Mouse (Mus musculus) lung, embryonic 16.5 days (tissue): Measurements from ENCODE around the gene Sbf1. TPM values are rescaled to one million over a fixed set of nuclear protein-coding genes. Genes with fewer than 3 reads are reported as not detected.

Source experiments
- ATAC-seq: fragments of 200-750 bp; cut with Nextera tagmentation; 2 replicates; pipeline ENCODE4 v1.8.0; 2017; ENCODE audit warnings: low read depth, mild to moderate bottlenecking, moderate library complexity
- H3K27ac ChIP-seq: fragments of 300-500 bp; sonication (generic); 2 replicates; pipeline ENCODE4 v1.5.1; 2014; ENCODE audit warnings: mild to moderate bottlenecking, control low read depth, low read length
- H3K27me3 ChIP-seq: fragments of 300-500 bp; sonication (generic); 2 replicates; pipeline ENCODE4 v1.6.1; 2014; ENCODE audit warnings: low read depth, low read length, mixed read lengths; ENCODE audit not compliant: control insufficient read depth, insufficient read depth
- H3K36me3 ChIP-seq: fragments of 300-500 bp; sonication (generic); 2 replicates; pipeline ENCODE4 v1.6.1; 2014; ENCODE audit warnings: low read length; ENCODE audit not compliant: control insufficient read depth, insufficient read depth
- H3K4me1 ChIP-seq: fragments of 300-500 bp; sonication (generic); replicated peaks from 2 replicates; pipeline ENCODE4 v1.6.1; 2014; ENCODE audit warnings: low read length, mixed read lengths; ENCODE audit not compliant: control insufficient read depth, insufficient read depth
- H3K4me2 ChIP-seq: fragments of 300-500 bp; sonication (generic); 2 replicates; pipeline ENCODE4 v1.6.1; 2014; ENCODE audit warnings: low read depth, low read length, control low read depth
- H3K4me3 ChIP-seq: fragments of 300-500 bp; sonication (generic); 2 replicates; pipeline ENCODE4 v1.5.1; 2014; ENCODE audit warnings: mild to moderate bottlenecking, low read length, control low read depth
- H3K9ac ChIP-seq: fragments of 300-500 bp; sonication (generic); 2 replicates; pipeline ENCODE4 v1.6.1; 2014; ENCODE audit warnings: low read length, control low read depth
- H3K9me3 ChIP-seq: fragments of 300-500 bp; sonication (generic); 2 replicates; pipeline ENCODE4 v1.6.1; 2016; ENCODE audit warnings: low read length; ENCODE audit not compliant: control insufficient read depth
- WGBS: fragments of 180-500 bp; shearing (Covaris S2); extraction: QIAGEN DNeasy Blood & Tissue Kit; methylation state at CpG from one replicate; pipeline ENCODE4 v1.1.7; 2014; 5-methylcytosine and 5-hydroxymethylcytosine counted together
- polyA plus RNA-seq: library from polyadenylated mRNA; unstranded; fragments of >200 nt; fragmentation: Nextera tagmentation; extraction: Ambion mirVana; gene quantifications from 2 replicates; pipeline ENCODE4 v1.2.1, GENCODE M21; 2015

Gene Sbf1
- polyA plus RNA-seq, 1 experiment from 2014 or later, result 50.5 TPM

- Histone ChIP-seq H3K36me3 (peaks cover 16% of the 10 kb centered on the region), H3K27me3 (no peaks in the 10 kb centered on the region), H3K9ac (no peak overlapping the region), H3K4me3 (no peak overlapping the region), H3K9me3 (no peaks in the 10 kb centered on the region), H3K4me1 (peaks cover 3% of the 10 kb centered on the region; the same call in 1 of the 2 replicates), H3K4me2 (no peak overlapping the region), H3K27ac (no peak overlapping the region)
- ATAC-seq, result no peak
- WGBS, result 77% methylated on average over 7 of the region's 7 CpGs
These were observed 6.5 kb downstream of the Sbf1 start for GRCm38 (mm10) chr15:89308406-89309139.

GRCm38 (mm10) chr15:89307461-89307860 lies 7.7 kb downstream of the Sbf1 start:
- no peak overlapping the region for H3K9ac ChIP-seq
- H3K4me1 ChIP-seq, result no peaks in the 10 kb centered on the region
- no peak overlapping the region for H3K4me2 ChIP-seq
- H3K27me3 ChIP-seq, result no peaks in the 10 kb centered on the region
- no peak for ATAC-seq
- no peaks in the 10 kb centered on the region for H3K9me3 ChIP-seq
- H3K27ac ChIP-seq, result no peak overlapping the region
- H3K4me3 ChIP-seq, result no peak overlapping the region
- peaks cover 27% of the 10 kb centered on the region for H3K36me3 ChIP-seq
- 90% methylated on average over 13 of the region's 13 CpGs for WGBS

- Histone ChIP-seq H3K4me2 (no peak overlapping the region), H3K9me3 (no peaks in the 10 kb centered on the region), H3K4me3 (no peak overlapping the region), H3K9ac (no peak overlapping the region), H3K27ac (no peak overlapping the region), H3K4me1 (no peaks in the 10 kb centered on the region), H3K27me3 (no peaks in the 10 kb centered on the region), H3K36me3 (peaks cover 42% of the 10 kb centered on the region)
- ATAC-seq, result no peak
- WGBS, result 64% methylated on average over 1 of the region's 1 CpGs
These were observed 9.1 kb downstream of the Sbf1 start for GRCm38 (mm10) chr15:89305966-89306365.

GRCm38 (mm10) chr15:89300600-89300999 lies 14.5 kb downstream of the Sbf1 start:
- Histone ChIP-seq H3K27me3 (no peaks in the 10 kb centered on the region), H3K36me3 (peaks cover 60% of the 10 kb centered on the region), H3K4me3 (no peak overlapping the region), H3K9ac (no peak overlapping the region), H3K4me1 (peaks cover 5% of the 10 kb centered on the region; the same call in 1 of the 2 replicates), H3K9me3 (no peaks in the 10 kb centered on the region), H3K27ac (no peak overlapping the region), H3K4me2 (no peak overlapping the region)
- 93% methylated on average over 8 of the region's 8 CpGs for WGBS
- no peak for ATAC-seq

- no peak for ATAC-seq
- 90% methylated on average over 13 of the region's 13 CpGs for WGBS
- peaks cover 64% of the 10 kb centered on the region for H3K36me3 ChIP-seq
- H3K9ac ChIP-seq, result no peak overlapping the region
- no peaks in the 10 kb centered on the region for H3K9me3 ChIP-seq
- H3K4me1 ChIP-seq, result peaks cover 5% of the 10 kb centered on the region; the same call in 1 of the 2 replicates
- H3K27me3 ChIP-seq, result no peaks in the 10 kb centered on the region
- no peak overlapping the region for H3K27ac ChIP-seq
- no peak overlapping the region for H3K4me3 ChIP-seq
- no peak overlapping the region for H3K4me2 ChIP-seq
These were observed 14.9 kb downstream of the Sbf1 start for GRCm38 (mm10) chr15:89300180-89300579.

- Histone ChIP-seq H3K9ac (no peak overlapping the region), H3K27me3 (no peaks in the 10 kb centered on the region), H3K4me2 (no peak overlapping the region), H3K27ac (no peak overlapping the region), H3K9me3 (no peaks in the 10 kb centered on the region), H3K4me3 (no peak overlapping the region), H3K4me1 (peaks cover 5% of the 10 kb centered on the region; the same call in 1 of the 2 replicates), H3K36me3 (peaks cover 59% of the 10 kb centered on the region)
- WGBS, result 91% methylated on average over 2 of the region's 2 CpGs
- ATAC-seq, result no peak
These were observed 17.4 kb downstream of the Sbf1 start for GRCm38 (mm10) chr15:89297695-89298094.

- 45% methylated on average over 1 of the region's 1 CpGs for WGBS
- Histone ChIP-seq H3K27ac (no peak overlapping the region), H3K4me3 (no peak overlapping the region), H3K4me1 (peaks cover 5% of the 10 kb centered on the region; the same call in 1 of the 2 replicates), H3K9me3 (no peaks in the 10 kb centered on the region), H3K36me3 (peaks cover 50% of the 10 kb centered on the region), H3K27me3 (no peaks in the 10 kb centered on the region), H3K9ac (no peak overlapping the region), H3K4me2 (no peak overlapping the region)
- peak; percentile 77 for ATAC-seq
These were observed 18.6 kb downstream of the Sbf1 start for GRCm38 (mm10) chr15:89296465-89296864.

- 0 out of 2 replicates have a peak, but pooled peaks have one; percentile 17 for ATAC-seq
- H3K4me3 ChIP-seq, result no peak overlapping the region
- 77% methylated on average over 8 of the region's 8 CpGs for WGBS
These were observed 19.4 kb downstream of the Sbf1 start for GRCm38 (mm10) chr15:89295580-89296165.

GRCm38 (mm10) chr15:89293778-89294177 lies 21.3 kb downstream of the Sbf1 start:
- peaks cover 46% of the 10 kb centered on the region for H3K36me3 ChIP-seq
- H3K4me3 ChIP-seq, result no peak overlapping the region
- H3K4me2 ChIP-seq, result no peak overlapping the region
- ATAC-seq, result no peak
- no peak overlapping the region for H3K9ac ChIP-seq
- 89% methylated on average over 10 of the region's 10 CpGs for WGBS
- no peaks in the 10 kb centered on the region for H3K9me3 ChIP-seq
- H3K27ac ChIP-seq, result no peak overlapping the region
- no peaks in the 10 kb centered on the region for H3K27me3 ChIP-seq
- peaks cover 5% of the 10 kb centered on the region; the same call in 1 of the 2 replicates for H3K4me1 ChIP-seq

More at GRCm38 (mm10) chr15:89295580-89296165, 19.4 kb downstream of the Sbf1 start:
- peaks cover 5% of the 10 kb centered on the region; the same call in 1 of the 2 replicates for H3K4me1 ChIP-seq
- no peak overlapping the region for H3K9ac ChIP-seq
- no peaks in the 10 kb centered on the region for H3K9me3 ChIP-seq
- peaks cover 49% of the 10 kb centered on the region for H3K36me3 ChIP-seq
- no peak overlapping the region for H3K4me2 ChIP-seq
- no peak overlapping the region for H3K27ac ChIP-seq
- no peaks in the 10 kb centered on the region for H3K27me3 ChIP-seq
